Mouse (Mus musculus) ES-Bruce4 (cell line): ENCODE measurements at regions not wholly inside any gene's neighbourhood (a gene's known extent, or its start where the extent isn't known, plus 50 kb on each side); places are given as distances from the start of the nearest gene placed in this dataset.

Source experiments
- CTCF ChIP-seq: IDR thresholded peaks from one replicate; pipeline ENCODE4 v1.8.1; 2011; ENCODE audit warnings: low read depth, low read length
- POLR2A ChIP-seq: IDR thresholded peaks from one replicate; pipeline ENCODE4 v1.8.1; 2011; ENCODE audit warnings: low read length; ENCODE audit not compliant: insufficient read depth

DNA sequence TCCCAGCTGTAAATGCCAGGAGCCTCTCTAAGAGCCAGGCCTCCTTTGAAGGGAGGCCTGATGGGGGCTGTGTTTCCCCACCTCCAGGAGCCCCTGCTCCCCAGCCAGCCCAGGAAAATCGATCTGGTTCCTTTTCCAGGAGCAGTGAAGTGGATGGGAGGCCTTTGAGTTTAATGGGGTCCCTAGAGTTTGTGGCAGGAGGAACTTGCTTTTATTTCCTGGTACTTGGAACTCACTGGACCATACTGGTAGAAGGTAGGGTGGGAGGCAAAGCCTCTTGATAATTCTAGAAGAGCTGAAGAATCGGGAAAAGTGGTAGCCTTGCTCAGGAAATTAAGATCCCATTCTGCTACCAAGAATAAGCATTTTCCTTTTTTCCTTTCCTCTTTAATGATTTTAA lies 50.7 kb upstream of the Ncam1 start:
- TF ChIP-seq POLR2A (no peak), CTCF (no peak)
